Mouse (Mus musculus): ENCODE measurements around the gene Vash1. TPM values are rescaled to one million over a fixed set of nuclear protein-coding genes. Genes with fewer than 3 reads are reported as not detected.

Gene Vash1
- total RNA-seq, 4 experiments from 2014 or later, result 31.6 to 35.4 (median 32.5) TPM

GRCm38 (mm10) chr12:86716962-86717361, 38.5 kb downstream of the Vash1 start:
- DNase-seq (ENCODE audit: low spot score in 2 of 2), result no peak

GRCm38 (mm10) chr12:86719961-86720639, 41.6 kb downstream of the Vash1 start:
- DNase-seq (ENCODE audit: low spot score in 2 of 2), result no peak

GRCm38 (mm10) chr12:86721453-86721852, 43.0 kb downstream of the Vash1 start:
- DNase-seq (ENCODE audit: low spot score in 2 of 2), result no peak

- no peak for DNase-seq (ENCODE audit: low spot score in 2 of 2)
These were observed 45.8 kb downstream of the Vash1 start for GRCm38 (mm10) chr12:86724300-86724699.

GRCm38 (mm10) chr12:86725706-86726105, 47.2 kb downstream of the Vash1 start:
- no peak for DNase-seq (ENCODE audit: low spot score in 2 of 2)

GRCm38 (mm10) chr12:86726120-86726640, 47.7 kb downstream of the Vash1 start, which contains the start of gene Angel1:
Gene Angel1 (minus strand): TSS chr12:86726460.
- DNase-seq (ENCODE audit: low spot score in 2 of 2), result peak; percentile 82 to 95

GRCm38 (mm10) chr12:86734319-86734810, 55.9 kb downstream of the Vash1 start, which contains the start of gene Lrrc74a:
Gene Lrrc74a (plus strand): TSS chr12:86734369.
- DNase-seq (ENCODE audit: low spot score in 2 of 2), result no peak

Other genes starting within 250 kb of the Vash1 start
- 10 to 100 TPM in 2 of 4 experiments, 1 to 10 TPM in 2; 9.0 to 10.4 (median 9.6) TPM for gene Angel1, start 47.8 kb downstream of the Vash1 start, total RNA-seq (2022)
- not detected for gene Lrrc74a, start 55.7 kb downstream of the Vash1 start, total RNA-seq (2022)
- gene Irf2bpl, start 206.1 kb downstream of the Vash1 start, total RNA-seq (2022), result 10 to 100 TPM; 60.7 to 74.9 (median 68.5) TPM

All from left cerebral cortex, adult 8-10 months (tissue).